In genomic region chr17:24695326-24696010, GRCm38 (mm10) we compare ENCODE assay signal across 8 mouse cellular contexts. TPM values are rescaled to one million over a fixed set of nuclear protein-coding genes. Genes with fewer than 3 reads are reported as not detected.
DNase-seq lines count a peak whose midpoint lies in the region; ATAC-seq lines count a peak whose summit lies in the region.

No protein-coding gene starts in this region.

- H3K4me1 ChIP-seq in neural tube, embryonic 11.5 days (ENCODE audit: control insufficient read depth, insufficient read depth, low read length), result peaks cover 13% of the 10 kb centered on the region
- peaks cover 45% of the 10 kb centered on the region for H3K4me1 ChIP-seq in erythroblast, embryonic 14.5 days (ENCODE audit: control insufficient read depth)
- H3K4me1 ChIP-seq in limb, embryonic 10.5 days, result peaks cover 29% of the 10 kb centered on the region
- H3K4me1 ChIP-seq in neural tube, embryonic 15.5 days, result peaks cover 48% of the 10 kb centered on the region

- H3K36me3 ChIP-seq in neural tube, embryonic 11.5 days (ENCODE audit: control insufficient read depth, insufficient read depth, low read length), result peaks cover 6% of the 10 kb centered on the region
- peaks cover 32% of the 10 kb centered on the region for H3K36me3 ChIP-seq in erythroblast, embryonic 14.5 days (ENCODE audit: control insufficient read depth)
- peaks cover 38% of the 10 kb centered on the region for H3K36me3 ChIP-seq in limb, embryonic 10.5 days
- H3K36me3 ChIP-seq in neural tube, embryonic 15.5 days, result peaks cover 23% of the 10 kb centered on the region

- WGBS in neural tube, embryonic 11.5 days, result 9% methylated on average over 40 of the region's 51 CpGs
- 7% methylated on average over 50 of the region's 51 CpGs for WGBS in limb, embryonic 10.5 days
- WGBS in neural tube, embryonic 15.5 days, result 6% methylated on average over 47 of the region's 51 CpGs

- H3K4me3 ChIP-seq in neural tube, embryonic 11.5 days (ENCODE audit: low read depth, low read length), result peak overlapping the region; percentile 85
- H3K4me3 ChIP-seq in erythroblast, embryonic 14.5 days (replicated peaks), result peak overlapping the region; percentile 96
- peak overlapping the region; percentile 85 for H3K4me3 ChIP-seq in limb, embryonic 10.5 days
- peak overlapping the region; percentile 60 for H3K4me3 ChIP-seq in neural tube, embryonic 15.5 days (replicated peaks)

- H3K27me3 ChIP-seq in neural tube, embryonic 11.5 days (ENCODE audit: control insufficient read depth, insufficient read depth, low read length), result peaks cover 4% of the 10 kb centered on the region
- peaks cover 29% of the 10 kb centered on the region for H3K27me3 ChIP-seq in erythroblast, embryonic 14.5 days (ENCODE audit: control insufficient read depth)
- peaks cover 25% of the 10 kb centered on the region for H3K27me3 ChIP-seq in limb, embryonic 10.5 days (ENCODE audit: low read depth, poor library complexity, severe bottlenecking)
- H3K27me3 ChIP-seq in neural tube, embryonic 15.5 days (replicated peaks), result 0 out of 2 replicates have a peak, but pooled peaks cover 4% of the 10 kb centered on the region

- ATAC-seq in neural tube, embryonic 11.5 days (ENCODE audit: insufficient read depth, low FRiP score, low TSS enrichment), result peak; percentile 60
- peak; percentile 45 for ATAC-seq in neural tube, embryonic 15.5 days (ENCODE audit: low FRiP score)

- DNase-seq in neural tube, embryonic 11.5 days (ENCODE audit: low spot score), result no peak
- no peak for DNase-seq in neural tube, embryonic 10.5 days (ENCODE audit: extremely low spot score, low spot score)
- DNase-seq in limb, embryonic 10.5 days (ENCODE audit: low spot score), result no peak
- no peak for DNase-seq in natural killer cell, adult 2 months (ENCODE audit: low spot score in 2 of 2)
- no peak for DNase-seq in adrenal gland, postnatal 4 days (ENCODE audit: low spot score in 2 of 2)
- DNase-seq in adrenal gland, postnatal 14 days, result no peak

- peak overlapping the region; percentile 47 for H3K27ac ChIP-seq in neural tube, embryonic 11.5 days (ENCODE audit: low read depth, low read length)
- H3K27ac ChIP-seq in limb, embryonic 10.5 days, result peak overlapping the region; percentile 93
- peak overlapping the region; percentile 93 for H3K27ac ChIP-seq in neural tube, embryonic 15.5 days (replicated peaks)

- H3K4me2 ChIP-seq in neural tube, embryonic 11.5 days (ENCODE audit: low read depth), result peak overlapping the region; percentile 68
- peak overlapping the region; percentile 76 for H3K4me2 ChIP-seq in neural tube, embryonic 15.5 days

- H3K9me3 ChIP-seq in neural tube, embryonic 11.5 days (ENCODE audit: control insufficient read depth, low read length), result no peaks in the 10 kb centered on the region
- no peaks in the 10 kb centered on the region for H3K9me3 ChIP-seq in erythroblast, embryonic 14.5 days (ENCODE audit: control insufficient read depth, low read length)
- no peaks in the 10 kb centered on the region for H3K9me3 ChIP-seq in limb, embryonic 10.5 days (replicated peaks)
- H3K9me3 ChIP-seq in neural tube, embryonic 15.5 days (replicated peaks), result no peaks in the 10 kb centered on the region

- H3K9ac ChIP-seq in neural tube, embryonic 11.5 days (ENCODE audit: low read length), result peak overlapping the region; percentile 87
- H3K9ac ChIP-seq in neural tube, embryonic 15.5 days (replicated peaks), result peak overlapping the region; percentile 84

RNA-seq across cellular contexts. Expression of gene Gfer, which starts 0.5 kb away (rescaled TPM):
- polyA plus RNA-seq in neural tube, embryonic 11.5 days (2014; fragmentation: Nextera tagmentation; extraction: Ambion mirVana), result 50.8 and 53.0 TPM in 2 replicates
- polyA plus RNA-seq in erythroblast, embryonic 14.5 days (2012), result 6.4 and 9.0 TPM in 2 replicates
- polyA plus RNA-seq in limb, embryonic 10.5 days (2016; fragmentation: Nextera tagmentation; extraction: Ambion mirVana), result 52.9 and 61.2 TPM in 2 replicates
- polyA plus RNA-seq in neural tube, embryonic 15.5 days (2015; fragmentation: Nextera tagmentation; extraction: Ambion mirVana), result 36.5 and 37.9 TPM in 2 replicates
- 10 to 100 TPM; 28.4 to 28.8 TPM for total RNA-seq in adrenal gland, postnatal 4 days (2021)
- total RNA-seq in adrenal gland, postnatal 14 days (2021), result 36.0 and 39.3 TPM in 2 replicates

RNA-seq across cellular contexts. Expression of gene Noxo1, which starts 0.6 kb away (rescaled TPM):
- polyA plus RNA-seq in neural tube, embryonic 11.5 days (2014; fragmentation: Nextera tagmentation; extraction: Ambion mirVana), result 1.5 and 1.8 TPM in 2 replicates
- polyA plus RNA-seq in erythroblast, embryonic 14.5 days (2012), result 0.02 TPM in 1 of 2 replicates, not detected in the other
- polyA plus RNA-seq in limb, embryonic 10.5 days (2016; fragmentation: Nextera tagmentation; extraction: Ambion mirVana), result 0.59 and 2.3 TPM in 2 replicates
- polyA plus RNA-seq in neural tube, embryonic 15.5 days (2015; fragmentation: Nextera tagmentation; extraction: Ambion mirVana), result 1.9 and 3.9 TPM in 2 replicates
- 1 to 10 TPM; 6.2 to 8.5 TPM for total RNA-seq in adrenal gland, postnatal 4 days (2021)
- 3.6 and 5.7 TPM in 2 replicates for total RNA-seq in adrenal gland, postnatal 14 days (2021)

RNA-seq across cellular contexts. Expression of gene Syngr3, which starts 5.7 kb away (rescaled TPM):
- 14.6 and 18.1 TPM in 2 replicates for polyA plus RNA-seq in neural tube, embryonic 11.5 days (2014; fragmentation: Nextera tagmentation; extraction: Ambion mirVana)
- not detected in 2 replicates for polyA plus RNA-seq in erythroblast, embryonic 14.5 days (2012)
- polyA plus RNA-seq in limb, embryonic 10.5 days (2016; fragmentation: Nextera tagmentation; extraction: Ambion mirVana), result 5.2 and 7.0 TPM in 2 replicates
- 214 and 242 TPM in 2 replicates for polyA plus RNA-seq in neural tube, embryonic 15.5 days (2015; fragmentation: Nextera tagmentation; extraction: Ambion mirVana)
- 1 to 10 TPM; 6.1 to 9.4 TPM for total RNA-seq in adrenal gland, postnatal 4 days (2021)
- total RNA-seq in adrenal gland, postnatal 14 days (2021), result 1.8 and 5.7 TPM in 2 replicates

RNA-seq across cellular contexts. Expression of gene Tbl3, which starts 12.0 kb away (rescaled TPM):
- polyA plus RNA-seq in neural tube, embryonic 11.5 days (2014; fragmentation: Nextera tagmentation; extraction: Ambion mirVana), result 110 and 131 TPM in 2 replicates
- 1.1 and 1.8 TPM in 2 replicates for polyA plus RNA-seq in erythroblast, embryonic 14.5 days (2012)
- polyA plus RNA-seq in limb, embryonic 10.5 days (2016; fragmentation: Nextera tagmentation; extraction: Ambion mirVana), result 165 and 183 TPM in 2 replicates
- polyA plus RNA-seq in neural tube, embryonic 15.5 days (2015; fragmentation: Nextera tagmentation; extraction: Ambion mirVana), result 55.6 and 66.5 TPM in 2 replicates
- total RNA-seq in adrenal gland, postnatal 4 days (2021), result 10 to 100 TPM; 37.8 to 40.9 TPM
- total RNA-seq in adrenal gland, postnatal 14 days (2021), result 35.8 and 41.2 TPM in 2 replicates

RNA-seq across cellular contexts. Expression of gene Rnf151, which starts 22.4 kb away (rescaled TPM):
- 0.57 TPM in 1 of 2 replicates, not detected in the other for polyA plus RNA-seq in neural tube, embryonic 11.5 days (2014; fragmentation: Nextera tagmentation; extraction: Ambion mirVana)
- 0.19 TPM in 1 of 2 replicates, not detected in the other for polyA plus RNA-seq in erythroblast, embryonic 14.5 days (2012)
- polyA plus RNA-seq in limb, embryonic 10.5 days (2016; fragmentation: Nextera tagmentation; extraction: Ambion mirVana), result 0.21 and 0.38 TPM in 2 replicates
- 0.15 TPM in 1 of 2 replicates, not detected in the other for polyA plus RNA-seq in neural tube, embryonic 15.5 days (2015; fragmentation: Nextera tagmentation; extraction: Ambion mirVana)
- total RNA-seq in adrenal gland, postnatal 4 days (2021), result not detected
- not detected in 2 replicates for total RNA-seq in adrenal gland, postnatal 14 days (2021)

Comparison
In these comparisons a context has a peak if more than half of its experiments do, and no peak if none do; other contexts are left out.
1. RNA of gene Syngr3, which starts 5.7 kb away (polyA plus RNA-seq): 214 to 242 TPM in neural tube, embryonic 15.5 days; 14.6 to 18.1 TPM in neural tube, embryonic 11.5 days, 5.2 to 7.0 TPM in limb, embryonic 10.5 days and not detected in erythroblast, embryonic 14.5 days; every median in the first group is over 10 times any median in the second.
2. Peak in every context shown above with its lines, with median percentiles within 50 percentile points of each other: H3K27ac ChIP-seq and H3K4me3 ChIP-seq.